Mouse (Mus musculus): ENCODE results near the gene Vps13a. TPM values are rescaled to one million over a fixed set of nuclear protein-coding genes. Genes with fewer than 3 reads are reported as not detected.

The Vps13a gene
- polyA plus RNA-seq, 1 experiment: 6.1 TPM

GRCm38 (mm10) chr19:16784879-16785278, 4.1 kb upstream of the Vps13a start:
- no peak for TF ChIP-seq POLR2A (IDR thresholded peaks at IDR 0.05; ENCODE audit: control insufficient read depth, extremely low read depth, insufficient read depth, low read length, poor library complexity)
- no peak for TF ChIP-seq CTCF (IDR thresholded peaks at IDR 0.05; ENCODE audit: borderline replicate concordance, control insufficient read depth, extremely low read depth, insufficient read depth, low read length, poor library complexity)
- Histone ChIP-seq H3K27ac (ENCODE audit: control insufficient read depth, insufficient read depth, low read length) (no peak overlapping the region), H3K4me1 (replicated peaks; ENCODE audit: control insufficient read depth, insufficient read depth, low read length) (peaks cover 2% of the 10 kb centered on the region; the same call in 1 of the 2 replicates), H3K27me3 (ENCODE audit: control insufficient read depth, insufficient read depth, low read length) (no peaks in the 10 kb centered on the region), H3K4me3 (ENCODE audit: control insufficient read depth, insufficient read depth, low read length) (no peak overlapping the region), H3K36me3 (ENCODE audit: control insufficient read depth, insufficient read depth, low read length) (no peaks in the 10 kb centered on the region)
- 29% methylated on average over 3 of the region's 3 CpGs for WGBS
- no peak for DNase-seq

- Histone ChIP-seq H3K4me3 (ENCODE audit: control insufficient read depth, insufficient read depth, low read length) (peak overlapping the region; percentile 68), H3K27ac (ENCODE audit: control insufficient read depth, insufficient read depth, low read length) (no peak overlapping the region; the same call in 1 of the 2 replicates), H3K4me1 (replicated peaks; ENCODE audit: control insufficient read depth, insufficient read depth, low read length) (peaks cover 9% of the 10 kb centered on the region), H3K27me3 (ENCODE audit: control insufficient read depth, insufficient read depth, low read length) (no peaks in the 10 kb centered on the region), H3K36me3 (ENCODE audit: control insufficient read depth, insufficient read depth, low read length) (no peaks in the 10 kb centered on the region)
- DNase-seq: no peak
- TF ChIP-seq POLR2A (IDR thresholded peaks at IDR 0.05; ENCODE audit: control insufficient read depth, extremely low read depth, insufficient read depth, low read length, poor library complexity) (no peak), CTCF (IDR thresholded peaks at IDR 0.05; ENCODE audit: borderline replicate concordance, control insufficient read depth, extremely low read depth, insufficient read depth, low read length, poor library complexity) (no peak)
- 8% methylated on average over 10 of the region's 10 CpGs for WGBS
These were observed 780 bp upstream of the Vps13a start for GRCm38 (mm10) chr19:16781406-16782019.

- 1% methylated on average over 55 of the region's 55 CpGs for WGBS
- peak overlapping the region; percentile 72 for H3K4me3 ChIP-seq (ENCODE audit: control insufficient read depth, insufficient read depth, low read length)
- H3K36me3 ChIP-seq (ENCODE audit: control insufficient read depth, insufficient read depth, low read length): no peaks in the 10 kb centered on the region
- TF ChIP-seq POLR2A (IDR thresholded peaks at IDR 0.05; ENCODE audit: control insufficient read depth, extremely low read depth, insufficient read depth, low read length, poor library complexity) (no peak), CTCF (IDR thresholded peaks at IDR 0.05; ENCODE audit: borderline replicate concordance, control insufficient read depth, extremely low read depth, insufficient read depth, low read length, poor library complexity) (no peak)
- peaks cover 9% of the 10 kb centered on the region for H3K4me1 ChIP-seq (replicated peaks; ENCODE audit: control insufficient read depth, insufficient read depth, low read length)
- H3K27me3 ChIP-seq (ENCODE audit: control insufficient read depth, insufficient read depth, low read length): no peaks in the 10 kb centered on the region
- DNase-seq: peak; percentile 46
- H3K27ac ChIP-seq (ENCODE audit: control insufficient read depth, insufficient read depth, low read length): no peak overlapping the region
These were observed 416 bp downstream of the Vps13a start for GRCm38 (mm10) chr19:16780251-16780783.

GRCm38 (mm10) chr19:16779786-16780185, 947 bp downstream of the Vps13a start:
- Histone ChIP-seq H3K27me3 (ENCODE audit: control insufficient read depth, insufficient read depth, low read length) (no peaks in the 10 kb centered on the region), H3K36me3 (ENCODE audit: control insufficient read depth, insufficient read depth, low read length) (no peaks in the 10 kb centered on the region), H3K4me1 (replicated peaks; ENCODE audit: control insufficient read depth, insufficient read depth, low read length) (peaks cover 9% of the 10 kb centered on the region), H3K4me3 (ENCODE audit: control insufficient read depth, insufficient read depth, low read length) (peak overlapping the region; percentile 72), H3K27ac (ENCODE audit: control insufficient read depth, insufficient read depth, low read length) (no peak overlapping the region)
- WGBS: 23% methylated on average over 8 of the region's 8 CpGs
- TF ChIP-seq CTCF (IDR thresholded peaks at IDR 0.05; ENCODE audit: borderline replicate concordance, control insufficient read depth, extremely low read depth, insufficient read depth, low read length, poor library complexity): no peak
- TF ChIP-seq POLR2A (IDR thresholded peaks at IDR 0.05; ENCODE audit: control insufficient read depth, extremely low read depth, insufficient read depth, low read length, poor library complexity): no peak
- DNase-seq: no peak

GRCm38 (mm10) chr19:16779281-16779680, 1.5 kb downstream of the Vps13a start:
- H3K27ac ChIP-seq (ENCODE audit: control insufficient read depth, insufficient read depth, low read length): no peak overlapping the region
- H3K4me1 ChIP-seq (replicated peaks; ENCODE audit: control insufficient read depth, insufficient read depth, low read length): peaks cover 9% of the 10 kb centered on the region
- no peak overlapping the region for H3K4me3 ChIP-seq (ENCODE audit: control insufficient read depth, insufficient read depth, low read length)
- TF ChIP-seq CTCF (IDR thresholded peaks at IDR 0.05; ENCODE audit: borderline replicate concordance, control insufficient read depth, extremely low read depth, insufficient read depth, low read length, poor library complexity) (no peak), POLR2A (IDR thresholded peaks at IDR 0.05; ENCODE audit: control insufficient read depth, extremely low read depth, insufficient read depth, low read length, poor library complexity) (no peak)
- DNase-seq: no peak
- no peaks in the 10 kb centered on the region for H3K36me3 ChIP-seq (ENCODE audit: control insufficient read depth, insufficient read depth, low read length)
- WGBS: 71% methylated on average over 5 of the region's 5 CpGs
- no peaks in the 10 kb centered on the region for H3K27me3 ChIP-seq (ENCODE audit: control insufficient read depth, insufficient read depth, low read length)

GRCm38 (mm10) chr19:16778578-16778977, 2.2 kb downstream of the Vps13a start:
- H3K27ac ChIP-seq (ENCODE audit: control insufficient read depth, insufficient read depth, low read length): no peak overlapping the region
- H3K4me1 ChIP-seq (replicated peaks; ENCODE audit: control insufficient read depth, insufficient read depth, low read length): peaks cover 12% of the 10 kb centered on the region
- 70% methylated on average over 6 of the region's 6 CpGs for WGBS
- no peak overlapping the region for H3K4me3 ChIP-seq (ENCODE audit: control insufficient read depth, insufficient read depth, low read length)
- no peaks in the 10 kb centered on the region for H3K36me3 ChIP-seq (ENCODE audit: control insufficient read depth, insufficient read depth, low read length)
- H3K27me3 ChIP-seq (ENCODE audit: control insufficient read depth, insufficient read depth, low read length): no peaks in the 10 kb centered on the region
- DNase-seq: no peak
- TF ChIP-seq CTCF (IDR thresholded peaks at IDR 0.05; ENCODE audit: borderline replicate concordance, control insufficient read depth, extremely low read depth, insufficient read depth, low read length, poor library complexity) (no peak), POLR2A (IDR thresholded peaks at IDR 0.05; ENCODE audit: control insufficient read depth, extremely low read depth, insufficient read depth, low read length, poor library complexity) (no peak)
